Mouse (Mus musculus): Measurements from ENCODE around the gene Camk2d. TPM values are rescaled to one million over a fixed set of nuclear protein-coding genes. Genes with fewer than 3 reads are reported as not detected.

Camk2d gene
- total and polyA plus RNA-seq, 3 experiments, result 0.55 TPM; not detected in 2

- Histone ChIP-seq H3K27me3 (ENCODE audit: insufficient read depth, low read length) (no peaks in the 10 kb centered on the region), H3K9me3 (replicated peaks) (peaks cover 22% of the 10 kb centered on the region), H3K36me3 (replicated peaks) (no peaks in the 10 kb centered on the region), H3K4me1 (ENCODE audit: insufficient read depth, low read depth, low read length) (no peaks in the 10 kb centered on the region), H3K4me3 (ENCODE audit: low read depth, low read length) (no peak overlapping the region)
- DNase-seq (ENCODE audit: low spot score) (no peak), ATAC-seq (ENCODE audit: extremely low read depth, insufficient number of reproducible peaks, low FRiP score, poor library complexity, severe bottlenecking) (no peak)
- TF ChIP-seq GATA2 (IDR thresholded peaks at IDR 0.05; ENCODE audit: borderline replicate concordance, low read depth, low read length) (no peak), TAL1 (conservative IDR thresholded peaks at IDR 0.05; ENCODE audit: low read depth, low read length) (no peak), POLR2AphosphoS5 (IDR thresholded peaks at IDR 0.05; ENCODE audit: insufficient replicate concordance, low read depth, low read length) (no peak), CTCF (IDR thresholded peaks at IDR 0.05; ENCODE audit: low read depth, low read length) (no peak), GATA1 (IDR thresholded peaks at IDR 0.05; ENCODE audit: borderline replicate concordance, low read length) (no peak)
Measured at GRCm38 (mm10) chr3:126604656-126605434, 8.7 kb downstream of the Camk2d start.

GRCm38 (mm10) chr3:126609310-126609709, 13.2 kb downstream of the Camk2d start:
- Histone ChIP-seq H3K27me3 (ENCODE audit: insufficient read depth, low read length) (no peaks in the 10 kb centered on the region), H3K36me3 (replicated peaks) (no peaks in the 10 kb centered on the region), H3K9me3 (replicated peaks) (peaks cover 24% of the 10 kb centered on the region), H3K4me1 (ENCODE audit: insufficient read depth, low read depth, low read length) (no peaks in the 10 kb centered on the region), H3K4me3 (ENCODE audit: low read depth, low read length) (no peak overlapping the region)
- ATAC-seq (ENCODE audit: extremely low read depth, insufficient number of reproducible peaks, low FRiP score, poor library complexity, severe bottlenecking), result no peak
- TF ChIP-seq GATA1 (IDR thresholded peaks at IDR 0.05; ENCODE audit: borderline replicate concordance, low read length) (no peak), POLR2AphosphoS5 (IDR thresholded peaks at IDR 0.05; ENCODE audit: insufficient replicate concordance, low read depth, low read length) (no peak), CTCF (IDR thresholded peaks at IDR 0.05; ENCODE audit: low read depth, low read length) (no peak), GATA2 (IDR thresholded peaks at IDR 0.05; ENCODE audit: borderline replicate concordance, low read depth, low read length) (no peak), TAL1 (conservative IDR thresholded peaks at IDR 0.05; ENCODE audit: low read depth, low read length) (no peak)
- no peak for DNase-seq (ENCODE audit: low spot score)

- H3K4me3 ChIP-seq (ENCODE audit: low read depth, low read length), result no peak overlapping the region
- TF ChIP-seq GATA1 (IDR thresholded peaks at IDR 0.05; ENCODE audit: borderline replicate concordance, low read length) (no peak), CTCF (IDR thresholded peaks at IDR 0.05; ENCODE audit: low read depth, low read length) (no peak), POLR2AphosphoS5 (IDR thresholded peaks at IDR 0.05; ENCODE audit: insufficient replicate concordance, low read depth, low read length) (no peak), GATA2 (IDR thresholded peaks at IDR 0.05; ENCODE audit: borderline replicate concordance, low read depth, low read length) (no peak)
- ATAC-seq (ENCODE audit: extremely low read depth, insufficient number of reproducible peaks, low FRiP score, poor library complexity, severe bottlenecking) (no peak), DNase-seq (ENCODE audit: low spot score) (no peak)
- no peaks in the 10 kb centered on the region for H3K4me1 ChIP-seq (ENCODE audit: insufficient read depth, low read depth, low read length)
- H3K27me3 ChIP-seq (ENCODE audit: insufficient read depth, low read length), result no peaks in the 10 kb centered on the region
- H3K36me3 ChIP-seq (replicated peaks), result no peaks in the 10 kb centered on the region
- peaks cover 23% of the 10 kb centered on the region for H3K9me3 ChIP-seq (replicated peaks)
Measured at GRCm38 (mm10) chr3:126609795-126610451, 13.8 kb downstream of the Camk2d start.

GRCm38 (mm10) chr3:126611624-126612023, 15.5 kb downstream of the Camk2d start:
- TF ChIP-seq TAL1 (conservative IDR thresholded peaks at IDR 0.05; ENCODE audit: low read depth, low read length), result no peak
- no peak for TF ChIP-seq CTCF (IDR thresholded peaks at IDR 0.05; ENCODE audit: low read depth, low read length)
- TF ChIP-seq POLR2AphosphoS5 (IDR thresholded peaks at IDR 0.05; ENCODE audit: insufficient replicate concordance, low read depth, low read length), result no peak
- TF ChIP-seq GATA1 (IDR thresholded peaks at IDR 0.05; ENCODE audit: borderline replicate concordance, low read length), result no peak
- TF ChIP-seq GATA2 (IDR thresholded peaks at IDR 0.05; ENCODE audit: borderline replicate concordance, low read depth, low read length), result no peak
- DNase-seq (ENCODE audit: low spot score) (no peak), ATAC-seq (ENCODE audit: extremely low read depth, insufficient number of reproducible peaks, low FRiP score, poor library complexity, severe bottlenecking) (no peak)
- H3K4me1 ChIP-seq (ENCODE audit: insufficient read depth, low read depth, low read length), result no peaks in the 10 kb centered on the region
- no peaks in the 10 kb centered on the region for H3K36me3 ChIP-seq (replicated peaks)
- no peak overlapping the region for H3K4me3 ChIP-seq (ENCODE audit: low read depth, low read length)
- peaks cover 22% of the 10 kb centered on the region for H3K9me3 ChIP-seq (replicated peaks)
- no peaks in the 10 kb centered on the region for H3K27me3 ChIP-seq (ENCODE audit: insufficient read depth, low read length)

- ATAC-seq (ENCODE audit: extremely low read depth, insufficient number of reproducible peaks, low FRiP score, poor library complexity, severe bottlenecking) (no peak), DNase-seq (ENCODE audit: low spot score) (no peak)
- Histone ChIP-seq H3K4me1 (ENCODE audit: insufficient read depth, low read depth, low read length) (no peaks in the 10 kb centered on the region), H3K4me3 (ENCODE audit: low read depth, low read length) (no peak overlapping the region), H3K9me3 (replicated peaks) (peaks cover 24% of the 10 kb centered on the region), H3K36me3 (replicated peaks) (no peaks in the 10 kb centered on the region), H3K27me3 (ENCODE audit: insufficient read depth, low read length) (no peaks in the 10 kb centered on the region)
- TF ChIP-seq CTCF (IDR thresholded peaks at IDR 0.05; ENCODE audit: low read depth, low read length) (no peak), TAL1 (conservative IDR thresholded peaks at IDR 0.05; ENCODE audit: low read depth, low read length) (no peak), GATA2 (IDR thresholded peaks at IDR 0.05; ENCODE audit: borderline replicate concordance, low read depth, low read length) (no peak), GATA1 (IDR thresholded peaks at IDR 0.05; ENCODE audit: borderline replicate concordance, low read length) (no peak), POLR2AphosphoS5 (IDR thresholded peaks at IDR 0.05; ENCODE audit: insufficient replicate concordance, low read depth, low read length) (no peak)
Measured at GRCm38 (mm10) chr3:126612748-126613509, 16.8 kb downstream of the Camk2d start.

All from G1E (cell line).